Mouse (Mus musculus) limb, embryonic 14.5 days (tissue): ENCODE measurements at regions not wholly inside any gene's neighbourhood (a gene's known extent, or its start where the extent isn't known, plus 50 kb on each side); places are given as distances from the start of the nearest gene placed in this dataset.

Experiments
- ATAC-seq: fragments of 200-750 bp; cut with Nextera tagmentation; 2 replicates; pipeline ENCODE4 v1.8.0; 2017; ENCODE audit warnings: low read depth, moderate number of reproducible peaks, moderate TSS enrichment; ENCODE audit not compliant: low FRiP score
- DNase-seq: peaks from one replicate; pipeline ENCODE4 v3.0.0-alpha.2; 2015; ENCODE audit warnings: low spot score
- H3K27ac ChIP-seq: fragments of 300-500 bp; sonication (generic); replicated peaks from 2 replicates; pipeline ENCODE4 v1.5.1; 2014; ENCODE audit warnings: low read depth, mild to moderate bottlenecking, low read length, moderate library complexity, mixed read lengths
- H3K27me3 ChIP-seq: fragments of 300-500 bp; sonication (generic); 2 replicates; pipeline ENCODE4 v1.6.1; 2014; ENCODE audit warnings: low read length, mixed read lengths; ENCODE audit not compliant: control insufficient read depth, insufficient read depth
- H3K36me3 ChIP-seq: fragments of 300-500 bp; sonication (generic); 2 replicates; pipeline ENCODE4 v1.6.1; 2014; ENCODE audit warnings: mild to moderate bottlenecking, low read length, moderate library complexity, mixed read lengths; ENCODE audit not compliant: control insufficient read depth, insufficient read depth
- H3K4me1 ChIP-seq: fragments of 300-500 bp; sonication (generic); 2 replicates; pipeline ENCODE4 v1.6.1; 2014; ENCODE audit warnings: antibody characterized with exemption, low read length, mixed read lengths; ENCODE audit not compliant: control insufficient read depth, insufficient read depth
- H3K4me2 ChIP-seq: fragments of 300-500 bp; sonication (generic); replicated peaks from 2 replicates; pipeline ENCODE4 v1.6.1; 2014; ENCODE audit warnings: low read depth, mild to moderate bottlenecking, low read length, moderate library complexity; ENCODE audit not compliant: severe bottlenecking
- H3K4me3 ChIP-seq: fragments of 300-500 bp; sonication (generic); replicated peaks from 2 replicates; pipeline ENCODE4 v1.5.1; 2014; ENCODE audit warnings: low read length
- H3K9ac ChIP-seq: fragments of 300-500 bp; sonication (generic); 2 replicates; pipeline ENCODE4 v1.6.1; 2014; ENCODE audit warnings: mild to moderate bottlenecking, low read depth, low read length, moderate library complexity; ENCODE audit not compliant: severe bottlenecking
- H3K9me3 ChIP-seq: fragments of 300-500 bp; sonication (generic); 2 replicates; pipeline ENCODE4 v1.6.1; 2016; ENCODE audit warnings: low read length; ENCODE audit not compliant: control insufficient read depth
- POLR2A ChIP-seq: fragments of 200-500 bp; IDR thresholded peaks from 2 replicates; pipeline ENCODE4 v1.8.0; 2012; ENCODE audit warnings: inconsistent platforms, mild to moderate bottlenecking, moderate library complexity, borderline replicate concordance; ENCODE audit not compliant: insufficient read depth, insufficient read length; ENCODE audit errors: extremely low read depth
- WGBS: fragments of 180-500 bp; shearing (Covaris S2); extraction: QIAGEN DNeasy Blood & Tissue Kit; methylation state at CpG from one replicate; pipeline ENCODE4 v1.1.7; 2014; 5-methylcytosine and 5-hydroxymethylcytosine counted together

DNA sequence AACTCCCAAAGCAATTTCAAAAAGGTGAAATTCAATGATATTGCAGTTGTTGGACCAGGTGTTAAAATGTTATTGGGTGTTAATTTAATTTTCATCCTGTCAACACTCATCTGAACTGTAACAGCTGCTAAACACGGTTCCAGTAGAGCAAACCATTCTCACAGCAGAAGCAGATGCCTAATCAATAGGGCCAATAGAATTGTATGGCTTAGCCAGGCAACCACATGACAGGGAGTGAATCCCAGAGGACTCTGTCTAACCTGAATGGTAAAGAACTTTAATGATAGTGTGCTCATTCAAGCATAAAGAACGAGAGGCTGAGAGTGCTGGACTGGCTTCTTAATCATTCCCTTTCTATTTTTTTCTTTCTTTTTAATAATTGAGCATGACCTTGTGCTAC, 256.2 kb upstream of the Nova1 start:
- ATAC-seq = no peak
- H3K36me3 ChIP-seq = no peaks in the 10 kb centered on the region

DNA sequence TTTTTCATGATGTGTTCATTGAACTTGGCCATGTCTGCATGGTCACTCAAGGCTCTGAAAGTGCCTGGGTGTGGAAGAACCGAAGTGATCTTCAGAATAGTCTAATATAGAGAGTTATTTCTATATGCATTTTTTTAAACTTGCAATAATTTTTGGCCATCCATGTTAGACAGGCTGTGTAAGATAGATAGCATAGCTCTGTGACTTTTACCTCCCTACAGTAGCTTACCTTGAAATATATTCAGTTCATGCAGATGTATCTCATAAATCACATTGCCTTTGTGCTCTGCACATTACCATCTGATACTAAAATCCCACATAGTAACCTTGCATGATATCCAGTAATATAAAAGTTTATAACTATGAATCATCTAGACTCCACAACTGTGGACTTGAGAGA, 233.7 kb upstream of the Nova1 start:
- no peak for TF ChIP-seq POLR2A
- Histone ChIP-seq H3K4me2 (no peak overlapping the region), H3K27me3 (no peaks in the 10 kb centered on the region), H3K27ac (no peak overlapping the region), H3K4me1 (no peaks in the 10 kb centered on the region), H3K9ac (no peak overlapping the region), H3K36me3 (no peaks in the 10 kb centered on the region), H3K9me3 (no peaks in the 10 kb centered on the region), H3K4me3 (no peak overlapping the region)
- no peak for DNase-seq
- no peak for ATAC-seq
- 79% methylated on average over 1 of the region's 1 CpGs for WGBS

More for the DNA sequence above, 256.2 kb upstream of the Nova1 start:
- Histone ChIP-seq H3K27me3 (no peaks in the 10 kb centered on the region), H3K9me3 (no peaks in the 10 kb centered on the region), H3K27ac (no peak overlapping the region), H3K4me3 (no peak overlapping the region), H3K9ac (no peak overlapping the region), H3K4me1 (no peaks in the 10 kb centered on the region), H3K4me2 (no peak overlapping the region)
- TF ChIP-seq POLR2A = no peak
- DNase-seq = no peak
- WGBS = 55% methylated on average over 2 of the region's 2 CpGs

DNA sequence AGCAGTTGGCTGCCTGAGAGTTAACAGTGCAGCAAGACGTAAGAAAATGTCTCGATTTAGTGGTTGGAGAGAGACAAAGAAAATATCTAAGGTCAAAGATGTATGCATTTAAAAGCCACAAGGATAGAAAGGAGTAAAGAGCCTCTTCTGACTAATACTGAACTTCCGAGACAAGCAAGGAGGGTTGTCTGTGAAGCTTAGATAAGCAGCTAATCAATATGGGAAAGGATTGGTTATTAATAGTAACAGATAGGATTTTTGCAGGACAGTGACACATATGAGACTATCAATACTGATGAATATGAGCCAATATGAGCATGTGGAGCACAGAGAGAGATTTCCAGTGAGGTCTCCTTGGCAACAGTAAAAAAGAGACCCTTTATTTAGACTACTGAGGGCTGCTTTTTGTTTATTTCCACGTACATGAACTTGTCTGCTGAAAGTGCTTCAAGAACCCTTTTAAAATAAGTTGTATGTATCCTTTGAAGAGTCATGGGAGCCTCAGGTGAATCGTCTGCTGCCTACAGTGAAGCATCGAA, 202.2 kb upstream of the Nova1 start:
- H3K36me3 ChIP-seq = no peaks in the 10 kb centered on the region
- no peak overlapping the region for H3K9ac ChIP-seq
- no peaks in the 10 kb centered on the region for H3K9me3 ChIP-seq
- DNase-seq (no peak), ATAC-seq (no peak)
- H3K4me1 ChIP-seq = no peaks in the 10 kb centered on the region
- H3K4me2 ChIP-seq = no peak overlapping the region
- H3K27ac ChIP-seq = no peak overlapping the region
- no peaks in the 10 kb centered on the region for H3K27me3 ChIP-seq
- TF ChIP-seq POLR2A = no peak
- no peak overlapping the region for H3K4me3 ChIP-seq
- whole genome bisulfite sequencing = 75% methylated on average over 6 of the region's 6 CpGs

DNA sequence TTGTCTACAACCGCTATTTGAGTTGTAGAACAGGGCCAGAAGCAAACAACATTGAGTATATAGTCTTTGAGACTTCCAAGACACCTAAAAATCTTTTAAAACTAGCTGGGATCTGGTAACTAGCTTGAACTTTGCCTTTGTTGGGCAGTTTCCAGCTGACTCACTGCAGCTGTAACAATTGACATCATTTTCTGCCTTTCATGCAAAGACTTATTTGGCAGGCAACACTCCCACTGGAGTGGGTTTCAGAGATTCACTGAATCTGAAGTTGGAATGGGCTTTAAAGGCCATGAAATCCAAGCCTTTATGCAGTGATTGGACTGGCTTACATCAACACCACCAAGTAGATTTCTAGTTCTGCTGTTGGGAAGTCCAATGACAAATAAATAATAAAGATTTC, 173.6 kb upstream of the Nova1 start:
- no peaks in the 10 kb centered on the region; the same call in 1 of the 2 replicates for H3K4me1 ChIP-seq
- no peak overlapping the region for H3K27ac ChIP-seq
- no peak overlapping the region for H3K4me3 ChIP-seq
- TF ChIP-seq POLR2A = no peak
- H3K9me3 ChIP-seq = no peaks in the 10 kb centered on the region
- peak; percentile 65; the same call in 1 of the 2 replicates for ATAC-seq
- H3K36me3 ChIP-seq = no peaks in the 10 kb centered on the region
- no peak overlapping the region for H3K4me2 ChIP-seq
- no peaks in the 10 kb centered on the region for H3K27me3 ChIP-seq
- H3K9ac ChIP-seq = no peak overlapping the region
- peak; percentile 86 for DNase-seq
- WGBS = 56% methylated on average over 1 of the region's 1 CpGs

DNA sequence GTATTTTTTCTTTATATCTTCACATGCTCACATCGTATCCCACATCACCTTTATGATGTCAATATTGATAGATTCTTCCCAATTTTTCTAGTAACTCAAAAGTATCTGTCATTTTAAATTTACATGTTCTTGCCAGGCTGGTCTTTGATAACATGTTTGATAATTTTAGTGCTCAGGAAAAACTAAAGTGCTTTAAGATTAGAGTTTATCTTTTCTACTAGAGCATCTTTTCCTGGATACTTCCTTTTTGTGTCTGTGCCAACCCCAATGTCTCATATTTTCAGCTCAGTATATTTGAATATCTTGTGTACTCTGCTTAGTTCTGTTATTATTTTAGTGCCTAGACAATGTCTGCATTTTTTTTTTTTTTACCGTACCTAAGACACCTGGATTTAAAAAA, 170.2 kb upstream of the Nova1 start:
- H3K4me1 ChIP-seq = no peaks in the 10 kb centered on the region; the same call in 1 of the 2 replicates
- no peak for ATAC-seq
- no peaks in the 10 kb centered on the region for H3K36me3 ChIP-seq
- 80% methylated on average over 2 of the region's 2 CpGs for WGBS
- H3K27me3 ChIP-seq = no peaks in the 10 kb centered on the region
- DNase-seq = no peak
- no peak overlapping the region for H3K4me3 ChIP-seq
- no peak for TF ChIP-seq POLR2A
- no peaks in the 10 kb centered on the region for H3K9me3 ChIP-seq
- no peak overlapping the region for H3K9ac ChIP-seq
- no peak overlapping the region for H3K27ac ChIP-seq
- H3K4me2 ChIP-seq = no peak overlapping the region
